Mouse (Mus musculus) neutrophil, adult 83 days (primary cell): ENCODE data around the gene Cacul1. TPM values are rescaled to one million over a fixed set of nuclear protein-coding genes. Genes with fewer than 3 reads are reported as not detected.

Experiments used
- total RNA-seq, 2 experiments: library from RNA; stranded (reverse); gene quantifications; one replicate each; pipeline ENCODE4 v1.2.4; 2023

Gene Cacul1
- total RNA-seq, result 10 to 100 TPM; 32.3 to 37.5 TPM

GRCm38 (mm10) chr19:60580582-60581339, at the start of gene Cacul1:
Gene Cacul1 (minus strand): TSS chr19:60581025.

Other genes starting within 250 kb of the Cacul1 start
- gene Prlhr, start 112.7 kb downstream of the Cacul1 start, total RNA-seq, result not detected
- gene Nanos1, start 175.0 kb upstream of the Cacul1 start, total RNA-seq, result 1 to 10 TPM; 2.6 TPM
- gene Eif3a, start 209.6 kb upstream of the Cacul1 start, total RNA-seq, result 100 to 1,000 TPM in 1 of 2 experiments, 10 to 100 TPM in 1; 100.0 to 103 TPM
- gene Fam45a, start 230.6 kb upstream of the Cacul1 start, total RNA-seq, result 10 to 100 TPM; 18.4 to 26.8 TPM